Mouse (Mus musculus): ENCODE measurements around the gene Tmprss11e. TPM values are rescaled to one million over a fixed set of nuclear protein-coding genes. Genes with fewer than 3 reads are reported as not detected.

Tmprss11e gene
- polyA plus RNA-seq, 1 experiment: not detected

- no peaks in the 10 kb centered on the region for H3K36me3 ChIP-seq (ENCODE audit: control insufficient read depth, insufficient read depth)
- TF ChIP-seq MYOD1 (IDR thresholded peaks at IDR 0.05; ENCODE audit: control insufficient read depth in 1 of 3, insufficient read length in 2 of 3, low read depth in 2 of 3) (no peak), USF1 (IDR thresholded peaks at IDR 0.05; ENCODE audit: low read depth) (no peak), POLR2A (IDR thresholded peaks at IDR 0.05; ENCODE audit: insufficient read length, low read depth) (no peak), REST (IDR thresholded peaks at IDR 0.05; ENCODE audit: insufficient read depth, insufficient read length) (no peak), TCF3 (IDR thresholded peaks at IDR 0.05; ENCODE audit: insufficient read length, low read depth) (no peak), POLR2AphosphoS2 (IDR thresholded peaks at IDR 0.05; ENCODE audit: insufficient read length, low read depth) (no peak), E2F4 (IDR thresholded peaks at IDR 0.05; ENCODE audit: insufficient read depth) (no peak), TCF12 (IDR thresholded peaks at IDR 0.05; ENCODE audit: insufficient read depth, poor library complexity, severe bottlenecking) (no peak), SRF (IDR thresholded peaks at IDR 0.05; ENCODE audit: control insufficient read depth, insufficient read length, low read depth) (no peak)
- H3K27me3 ChIP-seq (ENCODE audit: control insufficient read depth, insufficient read depth, insufficient read length): no peaks in the 10 kb centered on the region
- no peak overlapping the region for H3K4me3 ChIP-seq
- H3ac ChIP-seq (ENCODE audit: control insufficient read depth, insufficient read length): no peak overlapping the region
- no peak overlapping the region for H3K4me2 ChIP-seq (ENCODE audit: low read depth)
- H3K79me2 ChIP-seq (ENCODE audit: control insufficient read depth, insufficient read depth): no peaks in the 10 kb centered on the region
Observed at GRCm38 (mm10) chr5:86730587-86730986, 15.0 kb downstream of the Tmprss11e start.

DNA sequence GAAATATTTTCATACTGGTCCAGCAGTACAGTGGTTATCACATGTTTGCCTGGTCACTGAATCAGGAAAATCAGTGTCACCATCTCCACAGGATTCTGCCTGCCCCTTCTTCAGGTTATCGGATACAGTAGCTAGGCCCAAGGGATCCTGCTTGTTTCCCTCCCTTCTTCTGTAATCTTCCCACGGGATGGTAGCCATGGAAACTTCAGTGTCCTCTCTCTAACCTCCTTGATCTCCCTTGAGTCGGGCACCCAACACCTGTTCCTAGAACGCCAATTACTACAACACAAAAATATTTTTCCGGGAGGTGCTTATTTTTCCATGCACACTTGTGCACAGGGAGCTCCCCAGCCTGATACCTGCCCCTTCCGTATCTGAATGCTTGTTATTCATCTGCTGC, 17.0 kb downstream of the Tmprss11e start:
- TF ChIP-seq TCF3 (IDR thresholded peaks at IDR 0.05; ENCODE audit: insufficient read length, low read depth) (no peak), POLR2AphosphoS2 (IDR thresholded peaks at IDR 0.05; ENCODE audit: insufficient read length, low read depth) (no peak), REST (IDR thresholded peaks at IDR 0.05; ENCODE audit: insufficient read depth, insufficient read length) (no peak)

GRCm38 (mm10) chr5:86727033-86727432, 18.6 kb downstream of the Tmprss11e start:
- H3K4me2 ChIP-seq (ENCODE audit: low read depth): no peak overlapping the region

More for the DNA sequence above, 17.0 kb downstream of the Tmprss11e start:
- Histone ChIP-seq H3K27me3 (ENCODE audit: control insufficient read depth, insufficient read depth, insufficient read length) (no peaks in the 10 kb centered on the region), H3K79me2 (ENCODE audit: control insufficient read depth, insufficient read depth) (no peaks in the 10 kb centered on the region), H3K4me2 (ENCODE audit: low read depth) (no peak overlapping the region), H3K36me3 (ENCODE audit: control insufficient read depth, insufficient read depth) (no peaks in the 10 kb centered on the region), H3K4me3 (no peak overlapping the region), H3ac (ENCODE audit: control insufficient read depth, insufficient read length) (no peak overlapping the region)

DNA sequence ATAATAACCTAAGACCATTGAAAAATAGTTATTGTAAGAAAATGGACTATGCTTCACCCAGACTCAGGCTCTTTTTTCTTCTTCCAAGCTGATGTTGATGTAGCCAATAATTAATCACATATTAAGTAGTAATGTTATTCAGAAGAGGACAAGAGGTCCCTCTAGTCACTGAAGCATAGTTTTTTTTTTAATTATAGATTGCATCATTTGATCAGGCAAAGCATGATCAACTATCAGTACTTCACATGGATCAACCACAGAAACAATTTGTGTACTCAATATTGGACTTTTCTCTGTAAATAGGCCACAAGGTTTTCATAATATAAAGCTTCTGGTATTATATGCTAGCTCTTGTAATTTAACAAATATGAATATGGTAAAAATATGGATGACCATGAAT, 20.6 kb downstream of the Tmprss11e start:
- no peak for TF ChIP-seq USF1 (IDR thresholded peaks at IDR 0.05; ENCODE audit: low read depth)
- no peak for TF ChIP-seq E2F4 (IDR thresholded peaks at IDR 0.05; ENCODE audit: insufficient read depth)
- TF ChIP-seq POLR2AphosphoS2 (IDR thresholded peaks at IDR 0.05; ENCODE audit: insufficient read length, low read depth): no peak
- TF ChIP-seq CEBPB (IDR thresholded peaks at IDR 0.05; ENCODE audit: insufficient read depth, poor library complexity, severe bottlenecking): no peak
- no peak for TF ChIP-seq SRF (IDR thresholded peaks at IDR 0.05; ENCODE audit: control insufficient read depth, insufficient read length, low read depth)
- TF ChIP-seq TCF12 (IDR thresholded peaks at IDR 0.05; ENCODE audit: insufficient read depth, poor library complexity, severe bottlenecking): no peak
- TF ChIP-seq MAX (IDR thresholded peaks at IDR 0.05; ENCODE audit: low read depth): no peak
- TF ChIP-seq TCF3 (IDR thresholded peaks at IDR 0.05; ENCODE audit: insufficient read length, low read depth): no peak
- no peak for TF ChIP-seq MYOG (IDR thresholded peaks at IDR 0.05; ENCODE audit: control insufficient read depth in 1 of 3, insufficient read depth in 1 of 3, insufficient read length in 2 of 3, low read depth in 2 of 3)
- no peak for TF ChIP-seq MYOD1 (IDR thresholded peaks at IDR 0.05; ENCODE audit: control insufficient read depth in 1 of 3, insufficient read length in 2 of 3, low read depth in 2 of 3)
- no peak for TF ChIP-seq REST (IDR thresholded peaks at IDR 0.05; ENCODE audit: insufficient read depth, insufficient read length)
- no peak for TF ChIP-seq POLR2A (IDR thresholded peaks at IDR 0.05; ENCODE audit: insufficient read length, low read depth)
- Histone ChIP-seq H3K36me3 (ENCODE audit: control insufficient read depth, insufficient read depth) (no peaks in the 10 kb centered on the region), H3ac (ENCODE audit: control insufficient read depth, insufficient read length) (no peak overlapping the region), H3K79me2 (ENCODE audit: control insufficient read depth, insufficient read depth) (no peaks in the 10 kb centered on the region), H3K27me3 (ENCODE audit: control insufficient read depth, insufficient read depth, insufficient read length) (no peaks in the 10 kb centered on the region), H3K4me3 (no peak overlapping the region), H3K4me2 (ENCODE audit: low read depth) (no peak overlapping the region)

More at GRCm38 (mm10) chr5:86727033-86727432, 18.6 kb downstream of the Tmprss11e start:
- Histone ChIP-seq H3K27me3 (ENCODE audit: control insufficient read depth, insufficient read depth, insufficient read length) (no peaks in the 10 kb centered on the region), H3ac (ENCODE audit: control insufficient read depth, insufficient read length) (no peak overlapping the region), H3K79me2 (ENCODE audit: control insufficient read depth, insufficient read depth) (no peaks in the 10 kb centered on the region), H3K4me3 (no peak overlapping the region), H3K36me3 (ENCODE audit: control insufficient read depth, insufficient read depth) (no peaks in the 10 kb centered on the region)
- TF ChIP-seq USF1 (IDR thresholded peaks at IDR 0.05; ENCODE audit: low read depth) (no peak), TCF12 (IDR thresholded peaks at IDR 0.05; ENCODE audit: insufficient read depth, poor library complexity, severe bottlenecking) (no peak), E2F4 (IDR thresholded peaks at IDR 0.05; ENCODE audit: insufficient read depth) (no peak), MAX (IDR thresholded peaks at IDR 0.05; ENCODE audit: low read depth) (no peak), MYOD1 (IDR thresholded peaks at IDR 0.05; ENCODE audit: control insufficient read depth in 1 of 3, insufficient read length in 2 of 3, low read depth in 2 of 3) (no peak), POLR2AphosphoS2 (IDR thresholded peaks at IDR 0.05; ENCODE audit: insufficient read length, low read depth) (no peak)

- Histone ChIP-seq H3K4me2 (ENCODE audit: low read depth) (no peak overlapping the region), H3ac (ENCODE audit: control insufficient read depth, insufficient read length) (no peak overlapping the region), H3K36me3 (ENCODE audit: control insufficient read depth, insufficient read depth) (no peaks in the 10 kb centered on the region), H3K79me2 (ENCODE audit: control insufficient read depth, insufficient read depth) (no peaks in the 10 kb centered on the region), H3K4me3 (no peak overlapping the region), H3K27me3 (ENCODE audit: control insufficient read depth, insufficient read depth, insufficient read length) (no peaks in the 10 kb centered on the region)
- TF ChIP-seq MYOD1 (IDR thresholded peaks at IDR 0.05; ENCODE audit: control insufficient read depth in 1 of 3, insufficient read length in 2 of 3, low read depth in 2 of 3): no peak
- no peak for TF ChIP-seq E2F4 (IDR thresholded peaks at IDR 0.05; ENCODE audit: insufficient read depth)
- no peak for TF ChIP-seq POLR2AphosphoS2 (IDR thresholded peaks at IDR 0.05; ENCODE audit: insufficient read length, low read depth)
- no peak for TF ChIP-seq CEBPB (IDR thresholded peaks at IDR 0.05; ENCODE audit: insufficient read depth, poor library complexity, severe bottlenecking)
- TF ChIP-seq SRF (IDR thresholded peaks at IDR 0.05; ENCODE audit: control insufficient read depth, insufficient read length, low read depth): no peak
- no peak for TF ChIP-seq REST (IDR thresholded peaks at IDR 0.05; ENCODE audit: insufficient read depth, insufficient read length)
- no peak for TF ChIP-seq USF1 (IDR thresholded peaks at IDR 0.05; ENCODE audit: low read depth)
- no peak for TF ChIP-seq MAX (IDR thresholded peaks at IDR 0.05; ENCODE audit: low read depth)
- TF ChIP-seq POLR2A (IDR thresholded peaks at IDR 0.05; ENCODE audit: insufficient read length, low read depth): no peak
- no peak for TF ChIP-seq TCF3 (IDR thresholded peaks at IDR 0.05; ENCODE audit: insufficient read length, low read depth)
- no peak for TF ChIP-seq TCF12 (IDR thresholded peaks at IDR 0.05; ENCODE audit: insufficient read depth, poor library complexity, severe bottlenecking)
- no peak for TF ChIP-seq MYOG (IDR thresholded peaks at IDR 0.05; ENCODE audit: control insufficient read depth in 1 of 3, insufficient read depth in 1 of 3, insufficient read length in 2 of 3, low read depth in 2 of 3)
Observed at GRCm38 (mm10) chr5:86722820-86723460, 22.7 kb downstream of the Tmprss11e start.

Measured in myocyte (in vitro differentiated cells).